Mouse (Mus musculus) T-helper 17 cell (primary cell): Measurements from ENCODE around the gene Gm20824.
"Not testable (repeated sequence)": the region's sequence is repeated elsewhere in the genome, so short reads cannot be mapped to it uniquely, and the experiment has no call there.

Source experiments
- in situ Hi-C, 2 experiments: fragments of 300-600 bp; cut with MboI, MseI; formaldehyde crosslinking; loops; 1 replicate in 1 of 2; 2 replicates in 1 of 2; pipeline ENCODE4 v1.15.1; 2025; ENCODE audit warnings: high pct_unique_total_duplicates in 2 of 2

Gm20824 gene

DNA sequence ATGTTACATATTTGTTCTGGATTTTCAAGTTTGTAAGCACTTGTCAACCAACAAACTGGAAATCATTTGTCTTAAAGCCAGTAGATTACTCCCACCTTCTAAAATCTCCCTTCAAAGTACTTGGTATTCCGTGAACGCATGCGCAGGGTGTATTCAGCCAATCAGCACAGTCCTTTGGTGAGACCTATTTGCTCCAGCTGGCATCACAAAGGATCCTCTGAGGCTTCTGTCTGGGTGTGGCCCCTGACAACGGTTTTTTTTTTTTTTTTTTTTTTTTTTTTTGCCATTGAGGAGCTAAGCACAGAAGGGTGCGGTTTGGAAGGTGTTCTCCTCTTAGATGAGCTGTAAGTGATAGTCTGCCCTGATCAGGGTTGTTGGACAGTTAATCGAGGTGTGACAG, at the start of gene Gm20824:
Gene Gm20824, plus strand, starts transcription at position 301 of the 400 bp plus-strand sequence.
- in situ Hi-C loops = not testable (repeated sequence)
